Mouse (Mus musculus) layer of hippocampus, postnatal 25 days (tissue): ENCODE measurements around the gene Rac1. TPM values are rescaled to one million over a fixed set of nuclear protein-coding genes. Genes with fewer than 3 reads are reported as not detected.

Experiments
- DNase-seq, 2 experiments: peaks; one replicate each; pipeline ENCODE4 v3.0.0; 2022; ENCODE audit warnings: mixed read lengths in 2 of 2, low spot score in 1 of 2; ENCODE audit errors: extremely low spot score in 1 of 2
- total RNA-seq, 2 experiments: library from RNA; stranded (reverse); gene quantifications; 2 replicates each; pipeline ENCODE4 v1.2.3; 2021

The Rac1 gene
- total RNA-seq, 2 experiments from 2014 or later: 409 to 455 TPM

- DNase-seq: no peak
These were observed 28.6 kb downstream of the Rac1 start for GRCm38 (mm10) chr5:143499197-143499596.

- DNase-seq: no peak
These were observed 30.4 kb downstream of the Rac1 start for GRCm38 (mm10) chr5:143497451-143497850.

GRCm38 (mm10) chr5:143495708-143496107 is 32.1 kb downstream of the Rac1 start:
- no peak for DNase-seq

- DNase-seq: no peak
These were observed 34.7 kb downstream of the Rac1 start for GRCm38 (mm10) chr5:143493163-143493562.

- DNase-seq: no peak
These were observed 36.1 kb downstream of the Rac1 start for GRCm38 (mm10) chr5:143491736-143492135.

GRCm38 (mm10) chr5:143489749-143490342 is 38.0 kb downstream of the Rac1 start:
- no peak for DNase-seq

GRCm38 (mm10) chr5:143487998-143488397 is 39.8 kb downstream of the Rac1 start:
- DNase-seq: no peak

GRCm38 (mm10) chr5:143487193-143487592 is 40.6 kb downstream of the Rac1 start:
- DNase-seq: no peak

- DNase-seq: no peak
These were observed 42.9 kb downstream of the Rac1 start for GRCm38 (mm10) chr5:143484955-143485354.

- no peak for DNase-seq
These were observed 49.9 kb downstream of the Rac1 start for GRCm38 (mm10) chr5:143477901-143478300.

GRCm38 (mm10) chr5:143476013-143476412 is 51.8 kb downstream of the Rac1 start:
- DNase-seq: no peak

- DNase-seq: no peak
These were observed 52.5 kb downstream of the Rac1 start for GRCm38 (mm10) chr5:143475153-143475844.

- DNase-seq: no peak
These were observed 55.8 kb downstream of the Rac1 start for GRCm38 (mm10) chr5:143471953-143472618.

GRCm38 (mm10) chr5:143471165-143471546 is 56.7 kb downstream of the Rac1 start:
- no peak for DNase-seq

- DNase-seq: no peak
These were observed 57.2 kb downstream of the Rac1 start for GRCm38 (mm10) chr5:143470421-143471164.

- no peak for DNase-seq
These were observed 58.2 kb downstream of the Rac1 start for GRCm38 (mm10) chr5:143469628-143470027.

GRCm38 (mm10) chr5:143467931-143468330 is 59.9 kb downstream of the Rac1 start:
- no peak for DNase-seq

GRCm38 (mm10) chr5:143466891-143467669 is 60.8 kb downstream of the Rac1 start:
- DNase-seq: no peak

GRCm38 (mm10) chr5:143465156-143466085 is 62.4 kb downstream of the Rac1 start:
- no peak for DNase-seq
